Mouse (Mus musculus): ENCODE measurements at regions not wholly inside any gene's neighbourhood (a gene's known extent, or its start where the extent isn't known, plus 50 kb on each side); places are given as distances from the start of the nearest gene placed in this dataset.

DNA sequence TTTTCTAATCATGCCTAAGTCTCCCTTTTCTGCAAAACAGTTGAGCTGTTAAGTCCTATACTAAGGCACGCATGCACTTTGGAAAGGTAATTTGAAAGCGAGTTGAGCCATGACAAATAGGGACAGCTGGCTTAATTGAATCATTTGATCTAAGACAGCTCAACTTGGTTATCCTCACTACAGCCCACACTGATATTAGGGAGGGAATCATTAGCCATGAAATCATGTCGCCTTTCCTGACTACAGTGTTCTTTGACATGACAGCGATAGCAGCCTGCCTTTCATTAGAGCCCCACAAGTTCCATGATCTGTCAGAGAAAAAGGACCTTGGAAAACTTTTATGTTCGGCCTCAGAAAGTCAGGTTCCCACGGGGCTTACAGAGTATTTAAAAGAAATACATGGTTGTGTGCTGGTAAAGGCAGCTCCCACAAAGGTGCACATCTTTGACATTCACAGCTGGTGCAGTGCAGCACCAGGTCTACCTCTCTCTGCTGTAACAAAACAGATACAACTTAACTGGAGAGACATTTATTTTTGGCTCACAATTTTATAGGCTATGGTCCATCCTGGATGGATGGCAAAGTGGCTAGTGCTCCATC is 803.5 kb downstream of the Cypt12 start:
- no peak for TF ChIP-seq CTCF (IDR thresholded peaks at IDR 0.05)
- TF ChIP-seq EP300 (IDR thresholded peaks at IDR 0.05): no peak
